Mouse (Mus musculus) adrenal gland, adult 18-20 months (tissue): Measurements from ENCODE around the gene Smurf2. TPM values are rescaled to one million over a fixed set of nuclear protein-coding genes. Genes with fewer than 3 reads are reported as not detected.

ENCODE experiments used
- DNase-seq, 2 experiments: peaks; one replicate each; pipeline ENCODE4 v3.0.0; 2021 to 2022; ENCODE audit warnings: low spot score in 2 of 2
- microRNA-seq, 2 experiments: library from miRNA; unstranded; fragments of <30 nt; microRNA quantifications; one replicate each; pipeline ENCODE4 v1.2.0; 2021; ENCODE audit warnings: borderline number of aligned reads in 2 of 2
- total RNA-seq, 2 experiments: library from RNA; stranded (reverse); gene quantifications; 1 replicate in 1 of 2; 2 replicates in 1 of 2; pipeline ENCODE4 v1.2.3; 2021

Smurf2 gene
- total RNA-seq, 2 experiments from 2014 or later: 34.7 to 38.7 TPM

- DNase-seq: no peak
Observed at GRCm38 (mm10) chr11:106778589-106779387, 141.7 kb downstream of the Smurf2 start.

- no peak for DNase-seq
Observed at GRCm38 (mm10) chr11:106778132-106778531, 142.4 kb downstream of the Smurf2 start.

- no peak for DNase-seq
Observed at GRCm38 (mm10) chr11:106777395-106777794, 143.1 kb downstream of the Smurf2 start.

GRCm38 (mm10) chr11:106776960-106777359, 143.6 kb downstream of the Smurf2 start:
- DNase-seq: no peak

- no peak for DNase-seq
Observed at GRCm38 (mm10) chr11:106773061-106773460, 147.5 kb downstream of the Smurf2 start.

- no peak for DNase-seq
Observed at GRCm38 (mm10) chr11:106770195-106770974, 150.1 kb downstream of the Smurf2 start.

Small RNAs within 50 kb of the gene (microRNA-seq; reads per million reads assigned to microRNA genes)
- 0 reads per million in 2 experiments for gene Gm25994
- gene Gm27322: 0.95 to 3.7 reads per million in 2 experiments
- gene Mir3064: 8.6 to 10.9 reads per million in 2 experiments

Other genes starting within 250 kb of the Smurf2 start
- gene Pecam1, start 170.1 kb downstream of the Smurf2 start, total RNA-seq: 10 to 100 TPM; 57.1 to 63.6 TPM
- gene Milr1, start 169.5 kb downstream of the Smurf2 start, total RNA-seq: 1 to 10 TPM in 1 of 2 experiments, under 1 TPM in 1; 0.83 to 1.2 TPM
- gene Polg2, start 141.2 kb downstream of the Smurf2 start, total RNA-seq: 1 to 10 TPM; 4.3 to 6.1 TPM
- 100 to 1,000 TPM; 828 to 881 TPM for gene Ddx5, start 131.5 kb downstream of the Smurf2 start, total RNA-seq
- 1 to 10 TPM; 7.6 to 8.4 TPM for gene Cep95, start 131.5 kb downstream of the Smurf2 start, total RNA-seq
- 10 to 100 TPM; 16.7 to 36.4 TPM for gene Kpna2, start 78.8 kb upstream of the Smurf2 start, total RNA-seq
- 1 to 10 TPM; 1.2 to 3.2 TPM for gene 1810010H24Rik, start 105.0 kb upstream of the Smurf2 start, total RNA-seq
- 10 to 100 TPM; 34.2 to 37.6 TPM for gene Bptf, start 211.4 kb upstream of the Smurf2 start, total RNA-seq